8 mouse cellular contexts compared by ENCODE assay signal in the genomic region with DNA sequence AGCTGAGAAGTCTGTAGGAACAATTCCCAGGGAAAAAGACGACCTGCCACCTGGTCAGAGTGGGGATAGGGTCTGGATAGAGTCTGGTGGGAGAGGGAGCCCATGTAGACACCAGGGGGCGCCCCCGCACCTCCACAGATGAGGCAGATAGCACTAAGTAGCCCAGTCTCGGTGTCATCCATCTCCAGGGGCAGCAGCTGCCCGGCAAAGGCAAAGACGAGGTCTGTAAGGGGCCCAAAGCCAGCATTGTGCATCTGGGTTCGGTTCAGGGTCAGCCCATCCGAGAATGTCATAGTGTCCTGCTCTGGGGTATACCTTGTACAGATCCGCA. TPM values are rescaled to one million over a fixed set of nuclear protein-coding genes. Genes with fewer than 3 reads are reported as not detected.
DNase-seq lines count a peak whose midpoint lies in the region; ATAC-seq lines count a peak whose summit lies in the region.

No protein-coding gene starts in this region.

- 0 out of 2 replicates have a peak, but pooled peaks cover 5% of the 10 kb centered on the region for H3K36me3 ChIP-seq in neural tube, embryonic 13.5 days

- no peak overlapping the region for H3K27ac ChIP-seq in neural tube, embryonic 13.5 days (replicated peaks)

- 14% methylated on average over 9 of the region's 9 CpGs for WGBS in neural tube, embryonic 13.5 days

- peak; percentile 53 for ATAC-seq in CD4-positive, CD25-positive, alpha-beta regulatory T cell, adult 4 months
- ATAC-seq in neural tube, embryonic 13.5 days (ENCODE audit: low read depth): peak; percentile 81

- H3K4me3 ChIP-seq in neural tube, embryonic 13.5 days: no peak overlapping the region

- no peak overlapping the region for H3K4me2 ChIP-seq in neural tube, embryonic 13.5 days

- no peak overlapping the region for H3K9ac ChIP-seq in neural tube, embryonic 13.5 days

- no peaks in the 10 kb centered on the region for H3K9me3 ChIP-seq in neural tube, embryonic 13.5 days

- peaks cover 19% of the 10 kb centered on the region for H3K4me1 ChIP-seq in neural tube, embryonic 13.5 days (replicated peaks)

- peak; percentile 93 for DNase-seq in adrenal gland, postnatal 14 days
- DNase-seq in embryo, embryonic 11.5 days (ENCODE audit: low read depth, low spot score): peak; percentile 67
- DNase-seq in heart, adult 9 months (ENCODE audit: low spot score in 2 of 2): peak; percentile 73 to 76
- peak; percentile 92 for DNase-seq in kidney, postnatal 10 days
- DNase-seq in lung, adult 18-20 months: peak; percentile 73 to 82
- DNase-seq in thymus, postnatal 0 days (ENCODE audit: low spot score): peak; percentile 71

- H3K27me3 ChIP-seq in neural tube, embryonic 13.5 days: peaks cover 18% of the 10 kb centered on the region

RNA-seq across cellular contexts. Expression of a gene that starts 7.5 kb away (rescaled TPM):
- polyA plus RNA-seq in CD4-positive, CD25-positive, alpha-beta regulatory T cell, adult 4 months (2017; shearing (Covaris generic)): 100 to 1,000 TPM; 336 to 432 TPM
- 3.0 and 18.4 TPM in 2 replicates for total RNA-seq in adrenal gland, postnatal 14 days (2021)
- polyA plus RNA-seq in neural tube, embryonic 13.5 days (2015; fragmentation: Nextera tagmentation; extraction: Ambion mirVana): 0.30 and 1.7 TPM in 2 replicates
- polyA plus RNA-seq in thymus, postnatal 0 days (2015; fragmentation: Nextera tagmentation; extraction: Ambion mirVana): 65.6 and 68.7 TPM in 2 replicates

RNA-seq across cellular contexts. Expression of a gene that starts 18.1 kb away (rescaled TPM):
- polyA plus RNA-seq in CD4-positive, CD25-positive, alpha-beta regulatory T cell, adult 4 months (2017; shearing (Covaris generic)): 10 to 100 TPM; 17.7 to 18.3 TPM
- 25.5 and 27.8 TPM in 2 replicates for total RNA-seq in adrenal gland, postnatal 14 days (2021)
- polyA plus RNA-seq in neural tube, embryonic 13.5 days (2015; fragmentation: Nextera tagmentation; extraction: Ambion mirVana): 8.5 and 12.5 TPM in 2 replicates
- 6.0 and 7.4 TPM in 2 replicates for polyA plus RNA-seq in thymus, postnatal 0 days (2015; fragmentation: Nextera tagmentation; extraction: Ambion mirVana)

RNA-seq across cellular contexts. Expression of a gene that starts 31.1 kb away (rescaled TPM):
- polyA plus RNA-seq in CD4-positive, CD25-positive, alpha-beta regulatory T cell, adult 4 months (2017; shearing (Covaris generic)): not detected
- total RNA-seq in adrenal gland, postnatal 14 days (2021): not detected in 2 replicates
- 0.14 TPM in 1 of 2 replicates, not detected in the other for polyA plus RNA-seq in neural tube, embryonic 13.5 days (2015; fragmentation: Nextera tagmentation; extraction: Ambion mirVana)
- polyA plus RNA-seq in thymus, postnatal 0 days (2015; fragmentation: Nextera tagmentation; extraction: Ambion mirVana): 0.17 and 0.26 TPM in 2 replicates

RNA-seq across cellular contexts. Expression of a gene that starts 34.7 kb away (rescaled TPM):
- polyA plus RNA-seq in CD4-positive, CD25-positive, alpha-beta regulatory T cell, adult 4 months (2017; shearing (Covaris generic)): 10 to 100 TPM; 10.7 to 16.9 TPM
- total RNA-seq in adrenal gland, postnatal 14 days (2021): 115 and 120 TPM in 2 replicates
- 35.9 and 38.8 TPM in 2 replicates for polyA plus RNA-seq in neural tube, embryonic 13.5 days (2015; fragmentation: Nextera tagmentation; extraction: Ambion mirVana)
- polyA plus RNA-seq in thymus, postnatal 0 days (2015; fragmentation: Nextera tagmentation; extraction: Ambion mirVana): 32.2 and 33.7 TPM in 2 replicates

RNA-seq across cellular contexts. Expression of a gene that starts 36.2 kb away (rescaled TPM):
- polyA plus RNA-seq in CD4-positive, CD25-positive, alpha-beta regulatory T cell, adult 4 months (2017; shearing (Covaris generic)): 10 to 100 TPM; 27.6 to 28.2 TPM
- total RNA-seq in adrenal gland, postnatal 14 days (2021): 58.4 and 83.0 TPM in 2 replicates
- 64.8 and 67.9 TPM in 2 replicates for polyA plus RNA-seq in neural tube, embryonic 13.5 days (2015; fragmentation: Nextera tagmentation; extraction: Ambion mirVana)
- 48.8 and 64.9 TPM in 2 replicates for polyA plus RNA-seq in thymus, postnatal 0 days (2015; fragmentation: Nextera tagmentation; extraction: Ambion mirVana)

Comparison
In these comparisons a context has a peak if more than half of its experiments do, and no peak if none do; other contexts are left out.
1. RNA of a gene that starts 7.5 kb away (polyA plus RNA-seq): 336 to 432 TPM in CD4-positive, CD25-positive, alpha-beta regulatory T cell, adult 4 months and 65.6 to 68.7 TPM in thymus, postnatal 0 days; 0.30 to 1.7 TPM in neural tube, embryonic 13.5 days; every median in the first group is over 10 times any median in the second.
2. Peak in every context shown above with its lines, with median percentiles within 50 percentile points of each other: DNase-seq.